Mouse (Mus musculus) central nervous system, embryonic 18 days (tissue): ENCODE results near the gene Mpeg1. TPM values are rescaled to one million over a fixed set of nuclear protein-coding genes. Genes with fewer than 3 reads are reported as not detected.

Experiments
- polyA plus RNA-seq: library from polyadenylated mRNA; depleted of rRNA; stranded (reverse); fragments of >200 nt; gene quantifications from 2 replicates; pipeline ENCODE4 v1.2.3, GENCODE M21; 2012; rRNA removed

The Mpeg1 gene
- polyA plus RNA-seq, result 2.0 and 2.1 TPM in 2 replicates

GRCm38 (mm10) chr19:12460282-12461249, at the start of gene Mpeg1:
Gene Mpeg1 (plus strand): TSS chr19:12460779.

DNA sequence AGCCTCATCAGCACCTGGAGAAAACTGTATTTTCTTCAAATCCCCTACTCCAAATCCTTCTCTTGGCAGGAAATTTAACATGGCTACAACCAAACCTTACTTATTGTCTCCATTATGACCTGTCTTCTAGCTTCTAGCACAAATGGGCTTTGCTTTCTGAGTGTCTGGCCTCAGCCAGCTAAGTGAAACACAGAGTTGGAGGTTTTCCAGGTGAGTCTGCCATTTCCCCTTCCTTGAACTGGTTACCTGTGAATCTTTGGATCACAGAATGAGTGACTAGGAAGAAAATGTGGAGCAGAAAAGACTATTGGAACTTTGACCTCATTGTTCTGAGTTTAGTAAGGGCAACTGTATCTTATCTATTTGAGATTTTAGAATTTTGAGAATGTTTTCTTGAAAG, 43.2 kb upstream of the Mpeg1 start, which contains the start of gene Olfr1441:
Gene Olfr1441 (plus strand): TSS at position 73 of the 400 bp plus-strand sequence.

DNA sequence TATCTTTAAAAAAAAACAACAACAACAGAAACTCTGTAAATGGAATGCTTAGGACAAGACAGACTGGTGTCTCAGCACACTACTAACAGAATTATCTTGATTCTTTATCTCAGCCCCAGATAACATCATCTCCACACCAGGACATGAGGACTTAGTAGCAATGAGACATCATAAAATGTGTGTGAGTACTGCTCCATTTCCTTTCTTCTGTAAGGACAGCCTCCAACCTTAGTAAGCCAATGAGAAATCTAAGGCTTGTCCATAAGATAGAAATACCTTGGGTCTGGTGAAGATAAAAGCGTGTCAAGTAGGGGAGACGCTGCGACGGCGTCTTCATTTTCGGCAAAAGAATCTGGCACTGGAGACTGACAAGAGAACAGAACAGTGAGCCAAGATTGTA, 33.0 kb upstream of the Mpeg1 start, which contains the start of gene Pfpl:
Gene Pfpl (plus strand): TSS at position 301 of the 400 bp plus-strand sequence.

DNA sequence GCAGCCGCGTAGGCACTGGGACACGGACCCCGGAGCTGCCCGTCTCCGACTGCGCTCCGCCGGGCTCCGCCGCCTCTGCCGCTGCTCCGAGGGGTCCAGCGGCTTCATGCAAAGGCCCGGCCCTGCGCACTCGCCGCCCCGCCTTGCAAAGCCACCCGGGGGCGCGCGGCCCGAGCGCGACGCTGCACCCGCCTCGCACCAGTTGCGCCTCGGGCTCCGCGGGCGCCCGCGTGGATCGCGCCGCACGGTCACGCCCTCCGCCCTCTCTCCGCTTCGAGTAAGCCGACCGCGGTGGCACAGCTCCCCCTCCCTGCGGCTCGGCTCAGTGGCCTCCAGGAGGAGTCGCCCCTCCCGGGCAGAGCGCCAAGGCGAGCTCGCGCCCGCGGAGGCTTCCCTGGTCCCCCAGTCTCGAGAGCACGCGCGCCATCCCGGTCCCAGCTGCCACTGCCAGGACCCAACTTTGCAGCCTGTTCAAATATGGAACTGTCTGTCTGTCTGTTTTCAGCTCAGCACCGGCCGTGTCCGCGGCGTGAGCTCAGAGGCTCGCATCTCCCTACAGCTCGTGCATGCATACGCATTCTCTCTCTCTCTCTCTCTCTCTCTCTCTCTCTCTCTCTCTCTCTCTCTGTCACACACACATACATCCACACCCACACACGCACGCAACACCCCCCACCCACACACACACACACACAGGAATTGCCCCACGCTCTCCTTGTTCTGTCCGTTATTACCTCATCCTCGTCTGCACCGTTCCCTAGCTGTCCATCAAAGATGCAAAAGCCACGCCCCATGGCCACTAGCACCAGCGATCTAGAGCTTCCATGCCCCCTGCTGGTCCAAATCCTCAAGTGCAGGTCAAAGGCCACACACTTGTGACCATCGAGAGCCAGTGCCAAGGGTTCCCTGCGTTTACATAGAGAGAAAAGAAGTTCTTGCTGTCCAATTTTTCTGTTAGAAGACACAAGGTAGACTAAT, 41.1 kb downstream of the Mpeg1 start, which contains the start of gene Dtx4:
Gene Dtx4 (minus strand): TSS at position 85 of the 978 bp plus-strand sequence.

Other genes with a start within 250 kb of the Mpeg1 start
- gene Olfr1432, start 228.2 kb upstream of the Mpeg1 start, polyA plus RNA-seq, result not detected in 2 replicates
- not detected in 2 replicates for gene Olfr262, start 219.1 kb upstream of the Mpeg1 start, polyA plus RNA-seq
- not detected in 2 replicates for gene Olfr235, start 199.7 kb upstream of the Mpeg1 start, polyA plus RNA-seq
- gene Olfr1434, start 180.9 kb upstream of the Mpeg1 start, polyA plus RNA-seq, result not detected in 2 replicates
- not detected in 2 replicates for gene Olfr1436, start 161.6 kb upstream of the Mpeg1 start, polyA plus RNA-seq
- not detected in 2 replicates for gene Olfr1437, start 135.7 kb upstream of the Mpeg1 start, polyA plus RNA-seq
- gene Olfr1438-ps1, start 124.9 kb upstream of the Mpeg1 start, polyA plus RNA-seq, result not detected in 2 replicates
- not detected in 2 replicates for gene Olfr1440, start 73.5 kb upstream of the Mpeg1 start, polyA plus RNA-seq
- gene Olfr1441, start 43.3 kb upstream of the Mpeg1 start, polyA plus RNA-seq, result not detected in 2 replicates
- 0.01 TPM in 2 replicates for gene Pfpl, start 32.9 kb upstream of the Mpeg1 start, polyA plus RNA-seq
- 37.1 and 38.0 TPM in 2 replicates for gene Dtx4, start 40.7 kb downstream of the Mpeg1 start, polyA plus RNA-seq
- gene Fam111a, start 85.0 kb downstream of the Mpeg1 start, polyA plus RNA-seq, result 4.8 and 5.7 TPM in 2 replicates
- 0.17 and 0.25 TPM in 2 replicates for gene Gm4952, start 139.2 kb downstream of the Mpeg1 start, polyA plus RNA-seq
- gene Glyat, start 172.5 kb downstream of the Mpeg1 start, polyA plus RNA-seq, result not detected in 2 replicates
- not detected in 2 replicates for gene Olfr1442, start 209.7 kb downstream of the Mpeg1 start, polyA plus RNA-seq
- gene Olfr1443, start 217.3 kb downstream of the Mpeg1 start, polyA plus RNA-seq, result not detected in 2 replicates
- gene Keg1, start 235.0 kb downstream of the Mpeg1 start, polyA plus RNA-seq, result not detected in 2 replicates